Mouse (Mus musculus) ES-E14 (cell line): Measurements from ENCODE around the gene Lrrc17. TPM values are rescaled to one million over a fixed set of nuclear protein-coding genes. Genes with fewer than 3 reads are reported as not detected.

ENCODE experiments used
- DNase-seq: peaks from one replicate; pipeline ENCODE4 v3.0.0-alpha.2; 2013; ENCODE audit warnings: low read depth, low spot score
- H3K27ac ChIP-seq: 2 replicates; pipeline ENCODE4 v1.5.1; 2012; ENCODE audit warnings: low read depth, mild to moderate bottlenecking, low read length, moderate library complexity, mixed read lengths; ENCODE audit not compliant: poor library complexity, insufficient read depth, severe bottlenecking
- H3K36me3 ChIP-seq: 2 replicates; pipeline ENCODE4 v1.6.1; 2012; ENCODE audit warnings: mild to moderate bottlenecking, low read length, moderate library complexity, mixed read lengths; ENCODE audit not compliant: control insufficient read depth, poor library complexity, insufficient read depth, severe bottlenecking
- H3K4me1 ChIP-seq, 2 experiments: fragments of 150-350 bp in 1 of 2; sonication (generic) in 1 of 2; 2 replicates each; pipeline ENCODE4 v1.6.1; 2012; ENCODE audit warnings: low read length in 2 of 2, mild to moderate bottlenecking in 1 of 2, mixed read lengths in 1 of 2; ENCODE audit not compliant: control insufficient read depth in 2 of 2, insufficient read depth in 2 of 2, poor library complexity in 1 of 2
- H3K4me3 ChIP-seq, 2 experiments: fragments of 150-350 bp in 1 of 2; sonication (generic) in 1 of 2; 2 replicates each; pipeline ENCODE4 v1.5.1; 2012; ENCODE audit warnings: low read length in 2 of 2, low read depth in 1 of 2, mild to moderate bottlenecking in 1 of 2, mixed read lengths in 1 of 2; ENCODE audit not compliant: insufficient read depth in 1 of 2, poor library complexity in 1 of 2, severe bottlenecking in 1 of 2
- H3K9ac ChIP-seq: 2 replicates; pipeline ENCODE4 v1.6.1; 2012; ENCODE audit warnings: low read depth, mild to moderate bottlenecking, low read length, mixed read lengths; ENCODE audit not compliant: poor library complexity, insufficient read depth, severe bottlenecking
- H3K9me3 ChIP-seq: fragments of 150-350 bp; sonication (generic); 2 replicates; pipeline ENCODE4 v1.6.1; 2012; ENCODE audit warnings: low read depth, mild to moderate bottlenecking, low read length; ENCODE audit not compliant: control insufficient read depth, insufficient read depth
- CHD2 ChIP-seq: IDR thresholded peaks from 2 replicates; pipeline ENCODE4 v1.6.1; 2014; ENCODE audit warnings: mild to moderate bottlenecking, low read depth, low read length, inconsistent platforms
- HCFC1 ChIP-seq: IDR thresholded peaks from 2 replicates; pipeline ENCODE4 v1.6.1; 2012; ENCODE audit warnings: low read length, inconsistent platforms, borderline replicate concordance; ENCODE audit not compliant: insufficient read depth
- MAFK ChIP-seq: IDR thresholded peaks from 2 replicates; pipeline ENCODE4 v1.6.1; 2014; ENCODE audit warnings: mild to moderate bottlenecking, low read depth, low read length, inconsistent platforms; ENCODE audit not compliant: insufficient read depth
- ZC3H11A ChIP-seq: IDR thresholded peaks from 2 replicates; pipeline ENCODE4 v1.6.1; 2012; ENCODE audit warnings: low read depth, mild to moderate bottlenecking, inconsistent platforms, low read length, borderline replicate concordance
- ZNF384 ChIP-seq: IDR thresholded peaks from 2 replicates; pipeline ENCODE4 v1.6.1; 2012; ENCODE audit warnings: low read depth, low read length, inconsistent platforms
- in situ Hi-C, 2 experiments: fragments of 600-800 bp; cut with MboI; formaldehyde crosslinking; loops; one replicate each; pipeline ENCODE4 v1.15.1; 2025; ENCODE audit warnings: low sequenced_read_pairs in 2 of 2, inconsistent platforms in 1 of 2; ENCODE audit not compliant: unreplicated experiment in 2 of 2
- total RNA-seq: library from RNA; depleted of rRNA; stranded (reverse); fragments of 300-350 nt; gene quantifications from 2 replicates; pipeline ENCODE4 v1.2.3, GENCODE M21; 2012

The Lrrc17 gene
- total RNA-seq, 1 experiment: 0.13 TPM

DNA sequence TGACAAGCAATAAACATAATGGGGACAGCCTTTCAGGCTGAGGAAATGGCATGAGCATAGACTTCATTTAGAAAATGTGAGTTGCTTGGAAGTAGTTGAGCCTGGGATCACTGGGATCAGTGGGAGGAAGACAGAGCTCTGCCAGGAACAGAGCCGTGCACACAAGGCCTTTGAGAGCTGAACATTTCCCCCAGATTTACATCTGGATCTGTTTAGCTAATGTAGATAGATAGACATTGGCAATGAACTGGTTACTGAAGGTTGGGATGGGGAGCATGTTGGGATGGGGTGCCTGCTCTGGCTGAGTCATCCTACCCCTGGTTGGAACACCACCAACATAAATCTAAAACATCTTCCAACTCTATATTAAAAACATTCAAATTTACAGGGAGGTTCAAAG lies 36.5 kb upstream of the Lrrc17 start:
- Histone ChIP-seq H3K36me3 (no peaks in the 10 kb centered on the region), H3K9me3 (no peaks in the 10 kb centered on the region), H3K27ac (no peak overlapping the region), H3K4me1 (peaks cover 0 to 4% of the 10 kb centered on the region in 2 experiments; a peak in 2 of 4 replicates), H3K9ac (no peak overlapping the region), H3K4me3 (no peak overlapping the region)
- TF ChIP-seq CHD2 (no peak), HCFC1 (no peak), MAFK (no peak), ZNF384 (no peak), ZC3H11A (no peak)
- in situ Hi-C loops: no loop called here
- DNase-seq: no peak

DNA sequence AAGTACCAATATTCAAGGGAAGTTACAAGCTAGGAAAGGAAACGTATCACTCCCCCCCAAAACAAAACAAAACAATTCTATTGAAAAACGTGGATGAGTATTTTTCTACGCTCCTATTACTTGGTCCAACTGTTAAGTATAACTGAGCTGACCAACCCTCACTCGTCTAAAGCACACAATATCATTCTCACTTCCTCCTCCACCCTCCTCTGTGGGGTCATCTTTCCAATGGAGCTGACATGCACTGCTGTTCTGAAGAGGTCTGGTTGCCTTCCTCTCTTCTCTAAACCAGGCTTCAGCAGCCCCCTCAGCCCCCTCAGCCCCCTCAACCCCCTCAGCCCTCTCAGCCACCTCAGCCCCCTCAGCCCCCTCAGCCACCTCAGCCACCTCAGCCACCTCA lies 33.6 kb upstream of the Lrrc17 start:
- TF ChIP-seq HCFC1 (no peak), ZNF384 (no peak), CHD2 (no peak), ZC3H11A (no peak), MAFK (no peak)
- H3K4me1 ChIP-seq: peaks cover 0 to 4% of the 10 kb centered on the region in 2 experiments; a peak in 2 of 4 replicates
- H3K27ac ChIP-seq: no peak overlapping the region
- no peak for DNase-seq
- no peak overlapping the region for H3K9ac ChIP-seq
- in situ Hi-C loops: no loop called here
- H3K36me3 ChIP-seq: no peaks in the 10 kb centered on the region
- no peaks in the 10 kb centered on the region for H3K9me3 ChIP-seq
- no peak overlapping the region for H3K4me3 ChIP-seq

DNA sequence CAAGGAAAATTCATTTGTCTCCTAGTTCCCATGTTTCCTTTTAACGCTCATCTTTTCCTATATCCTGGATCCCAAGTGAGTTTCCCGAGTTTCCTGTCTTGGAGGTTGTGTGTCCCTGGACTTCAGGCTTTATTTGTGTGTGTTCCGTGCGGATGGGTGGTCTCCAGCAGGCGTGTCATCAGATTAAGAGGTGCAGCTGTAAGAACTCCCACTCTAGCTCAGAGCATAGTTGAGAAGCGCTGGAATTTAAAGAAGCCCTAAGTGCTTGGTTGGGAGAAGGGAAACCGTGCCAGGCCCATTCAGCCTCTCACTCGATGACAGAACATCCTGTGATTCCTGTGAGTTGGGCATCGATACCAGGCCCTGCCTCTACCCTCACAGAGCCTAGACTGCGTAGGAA lies 30.0 kb upstream of the Lrrc17 start:
- no peak overlapping the region for H3K9ac ChIP-seq
- H3K36me3 ChIP-seq: no peaks in the 10 kb centered on the region
- no peaks in the 10 kb centered on the region for H3K9me3 ChIP-seq
- H3K4me1 ChIP-seq: peaks cover 0 to 6% of the 10 kb centered on the region in 2 experiments; a peak in 2 of 4 replicates
- H3K4me3 ChIP-seq: no peak overlapping the region
- in situ Hi-C loops: no loop called here
- DNase-seq: no peak
- H3K27ac ChIP-seq: no peak overlapping the region
- no peak for TF ChIP-seq MAFK
- TF ChIP-seq HCFC1: no peak
- TF ChIP-seq ZNF384: no peak
- no peak for TF ChIP-seq CHD2
- TF ChIP-seq ZC3H11A: no peak

DNA sequence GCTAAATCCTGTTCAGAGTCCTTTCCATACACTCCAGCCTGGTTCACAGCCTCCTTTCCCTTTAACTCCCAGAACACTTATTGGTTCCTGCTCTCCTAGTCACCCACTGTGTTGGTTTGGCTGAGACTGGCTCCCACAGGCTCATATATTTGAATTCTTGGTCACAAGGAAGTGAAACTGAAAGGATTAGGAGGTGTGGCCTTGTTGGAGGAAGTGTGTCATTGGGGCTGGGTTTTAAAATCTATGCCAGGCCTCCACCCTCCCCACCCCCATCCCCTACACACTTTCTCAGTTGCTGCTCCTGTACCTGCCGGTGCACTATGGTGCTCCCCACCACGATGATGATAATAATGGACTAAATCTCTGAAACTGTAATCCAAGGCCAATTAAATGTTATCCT lies 25.8 kb upstream of the Lrrc17 start:
- no peak for TF ChIP-seq MAFK
- no peak for TF ChIP-seq HCFC1
- TF ChIP-seq CHD2: no peak
- no peak for TF ChIP-seq ZC3H11A
- no peak for TF ChIP-seq ZNF384
- H3K4me3 ChIP-seq: no peak overlapping the region
- no peak overlapping the region for H3K9ac ChIP-seq

DNA sequence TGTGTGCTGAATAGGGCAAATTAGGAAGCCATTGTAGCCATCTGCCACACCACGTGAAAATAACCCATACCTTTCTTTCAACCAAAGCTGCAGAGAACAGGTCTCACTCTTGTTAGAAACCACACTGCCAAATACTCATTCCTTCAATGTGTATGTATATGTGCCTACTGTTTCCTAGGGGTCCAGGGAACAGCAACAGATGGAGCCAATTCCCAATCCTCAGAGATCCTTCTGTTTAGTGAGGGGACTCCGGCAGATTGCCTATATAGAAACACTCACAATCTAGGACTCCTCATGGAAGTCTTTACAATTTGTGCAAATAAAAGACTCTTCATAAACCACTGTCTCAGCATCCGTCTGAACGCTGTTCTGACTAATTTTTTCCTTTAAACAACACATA lies 25.2 kb upstream of the Lrrc17 start:
- H3K4me3 ChIP-seq: no peak overlapping the region
- no peak for TF ChIP-seq CHD2
- TF ChIP-seq MAFK: no peak
- no peak for TF ChIP-seq HCFC1
- TF ChIP-seq ZNF384: no peak
- no peak for TF ChIP-seq ZC3H11A
- in situ Hi-C loops: no loop called here

More for the DNA sequence above, 25.8 kb upstream of the Lrrc17 start:
- in situ Hi-C loops: no loop called here
- Histone ChIP-seq H3K27ac (no peak overlapping the region), H3K4me1 (0 out of 4 replicates have a peak, but pooled peaks cover 0 to 2% of the 10 kb centered on the region in 2 experiments), H3K9me3 (no peaks in the 10 kb centered on the region), H3K36me3 (no peaks in the 10 kb centered on the region)
- DNase-seq: no peak

More for the DNA sequence above, 25.2 kb upstream of the Lrrc17 start:
- Histone ChIP-seq H3K4me1 (0 out of 4 replicates have a peak, but pooled peaks cover 0 to 2% of the 10 kb centered on the region in 2 experiments), H3K9me3 (no peaks in the 10 kb centered on the region), H3K36me3 (no peaks in the 10 kb centered on the region), H3K27ac (no peak overlapping the region), H3K9ac (no peak overlapping the region)
- DNase-seq: no peak
